Mouse (Mus musculus): Measurements from ENCODE around the gene Ptpn13. TPM values are rescaled to one million over a fixed set of nuclear protein-coding genes. Genes with fewer than 3 reads are reported as not detected.

The Ptpn13 gene
- polyA plus RNA-seq, 1 experiment, result 7.6 TPM

DNA sequence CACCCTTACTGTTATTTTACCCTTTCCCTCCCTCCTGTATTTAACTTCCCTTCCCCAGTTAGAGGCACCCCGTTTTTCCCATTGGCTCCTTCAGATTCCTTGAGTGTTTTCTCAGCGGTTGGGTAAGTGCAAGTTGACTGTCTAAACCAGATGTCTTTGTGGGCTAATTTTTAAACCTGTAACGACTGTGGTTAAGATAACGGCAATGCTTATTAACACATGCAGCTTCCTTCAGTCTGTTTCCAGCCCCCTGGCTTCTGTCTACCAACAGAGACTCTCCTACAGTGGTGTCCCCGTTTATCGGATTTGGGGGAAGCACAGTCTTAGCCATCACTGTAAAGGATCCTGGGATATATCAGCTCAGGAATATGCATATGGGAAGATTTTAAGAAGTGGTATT lies 35.9 kb downstream of the Ptpn13 start:
- 61% methylated on average over 6 of the region's 6 CpGs for WGBS

DNA sequence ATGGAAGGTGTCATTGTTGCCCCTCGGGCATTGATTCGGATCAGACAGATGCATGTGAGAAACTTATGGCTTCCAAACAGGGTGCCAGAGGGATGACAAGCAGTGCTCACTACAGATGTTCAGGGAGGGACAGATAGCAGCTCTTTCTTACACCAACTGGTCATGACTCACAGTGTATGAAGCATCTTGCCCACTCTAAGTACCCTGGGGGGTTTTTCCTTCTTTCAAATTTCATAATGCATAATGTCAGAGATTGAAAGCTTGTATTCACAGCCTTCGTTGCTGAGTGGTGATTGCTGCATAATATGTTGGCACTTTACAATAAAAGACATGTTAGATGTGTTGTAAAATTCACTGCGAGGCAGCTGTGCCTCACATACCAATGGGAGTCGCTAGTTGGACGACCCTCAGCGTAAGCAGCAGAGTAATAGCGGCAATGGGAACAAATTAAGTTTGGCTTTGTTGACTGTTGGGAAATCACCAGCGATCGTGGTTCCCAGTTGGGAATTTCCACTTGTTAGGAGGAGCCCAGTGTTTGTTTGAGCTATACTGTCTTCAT lies 38.7 kb downstream of the Ptpn13 start:
- H3K27ac ChIP-seq (ENCODE audit: control insufficient read depth, insufficient read depth, low read length), result no peak overlapping the region
- TF ChIP-seq POLR2A (IDR thresholded peaks at IDR 0.05; ENCODE audit: control insufficient read depth, extremely low read depth, insufficient read depth, low read length, poor library complexity) (no peak), CTCF (IDR thresholded peaks at IDR 0.05; ENCODE audit: borderline replicate concordance, control insufficient read depth, extremely low read depth, insufficient read depth, low read length, poor library complexity) (no peak)
- no peaks in the 10 kb centered on the region for H3K4me1 ChIP-seq (replicated peaks; ENCODE audit: control insufficient read depth, insufficient read depth, low read length)
- no peak overlapping the region for H3K4me3 ChIP-seq (ENCODE audit: control insufficient read depth, insufficient read depth, low read length)
- H3K36me3 ChIP-seq (ENCODE audit: control insufficient read depth, insufficient read depth, low read length), result no peaks in the 10 kb centered on the region
- 92% methylated on average over 10 of the region's 10 CpGs for WGBS
- DNase-seq, result no peak
- H3K27me3 ChIP-seq (ENCODE audit: control insufficient read depth, insufficient read depth, low read length), result no peaks in the 10 kb centered on the region

More for the DNA sequence above, 35.9 kb downstream of the Ptpn13 start:
- Histone ChIP-seq H3K4me1 (replicated peaks; ENCODE audit: control insufficient read depth, insufficient read depth, low read length) (no peaks in the 10 kb centered on the region), H3K27ac (ENCODE audit: control insufficient read depth, insufficient read depth, low read length) (no peak overlapping the region), H3K36me3 (ENCODE audit: control insufficient read depth, insufficient read depth, low read length) (no peaks in the 10 kb centered on the region), H3K27me3 (ENCODE audit: control insufficient read depth, insufficient read depth, low read length) (no peaks in the 10 kb centered on the region), H3K4me3 (ENCODE audit: control insufficient read depth, insufficient read depth, low read length) (no peak overlapping the region)
- no peak for DNase-seq
- no peak for TF ChIP-seq CTCF (IDR thresholded peaks at IDR 0.05; ENCODE audit: borderline replicate concordance, control insufficient read depth, extremely low read depth, insufficient read depth, low read length, poor library complexity)
- no peak for TF ChIP-seq POLR2A (IDR thresholded peaks at IDR 0.05; ENCODE audit: control insufficient read depth, extremely low read depth, insufficient read depth, low read length, poor library complexity)

DNA sequence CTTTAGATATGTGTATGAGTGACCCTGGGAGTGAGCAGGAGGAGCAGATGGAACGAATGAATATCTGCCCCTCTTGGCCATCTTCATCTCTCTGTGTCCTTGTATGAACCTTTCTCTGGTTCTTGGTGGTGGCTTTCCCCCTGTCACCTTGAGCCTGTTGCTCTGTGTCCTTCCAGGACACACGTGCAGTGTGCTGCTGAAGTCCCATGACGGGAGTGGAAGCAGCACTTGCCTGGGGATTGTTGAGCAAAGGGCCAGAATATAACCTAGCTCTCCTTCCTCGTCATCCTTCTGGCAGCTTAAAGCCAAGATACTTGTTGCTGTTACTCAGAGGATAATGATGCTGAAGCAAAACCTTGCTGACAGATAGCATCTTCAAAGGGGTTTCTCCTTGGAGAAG lies 39.3 kb downstream of the Ptpn13 start:
- Histone ChIP-seq H3K4me3 (ENCODE audit: control insufficient read depth, insufficient read depth, low read length) (no peak overlapping the region), H3K27ac (ENCODE audit: control insufficient read depth, insufficient read depth, low read length) (no peak overlapping the region), H3K36me3 (ENCODE audit: control insufficient read depth, insufficient read depth, low read length) (no peaks in the 10 kb centered on the region), H3K27me3 (ENCODE audit: control insufficient read depth, insufficient read depth, low read length) (no peaks in the 10 kb centered on the region), H3K4me1 (replicated peaks; ENCODE audit: control insufficient read depth, insufficient read depth, low read length) (no peaks in the 10 kb centered on the region)
- DNase-seq, result no peak
- no peak for TF ChIP-seq CTCF (IDR thresholded peaks at IDR 0.05; ENCODE audit: borderline replicate concordance, control insufficient read depth, extremely low read depth, insufficient read depth, low read length, poor library complexity)
- TF ChIP-seq POLR2A (IDR thresholded peaks at IDR 0.05; ENCODE audit: control insufficient read depth, extremely low read depth, insufficient read depth, low read length, poor library complexity), result no peak
- WGBS, result 89% methylated on average over 4 of the region's 4 CpGs

DNA sequence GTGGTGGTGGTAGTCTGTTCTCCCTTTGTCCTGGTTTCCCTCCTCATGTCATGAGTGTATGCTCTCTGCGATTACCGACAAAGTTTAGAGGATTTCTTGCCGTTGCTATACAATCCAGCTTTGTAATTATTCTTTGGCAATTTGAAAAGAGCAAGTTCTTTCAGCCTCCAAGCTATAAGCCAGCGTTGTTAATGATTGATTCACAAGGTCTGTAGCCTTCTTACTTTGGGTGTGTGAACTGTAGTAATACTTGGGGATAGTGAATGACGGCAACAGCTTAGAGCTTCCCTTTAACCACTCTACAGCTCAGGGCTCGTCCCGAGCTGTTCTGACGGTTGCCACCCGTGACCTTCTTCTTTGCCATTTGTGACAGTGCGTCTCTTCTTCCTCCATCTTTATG lies 39.8 kb downstream of the Ptpn13 start:
- Histone ChIP-seq H3K4me3 (ENCODE audit: control insufficient read depth, insufficient read depth, low read length) (no peak overlapping the region), H3K27me3 (ENCODE audit: control insufficient read depth, insufficient read depth, low read length) (no peaks in the 10 kb centered on the region), H3K4me1 (replicated peaks; ENCODE audit: control insufficient read depth, insufficient read depth, low read length) (no peaks in the 10 kb centered on the region), H3K27ac (ENCODE audit: control insufficient read depth, insufficient read depth, low read length) (no peak overlapping the region), H3K36me3 (ENCODE audit: control insufficient read depth, insufficient read depth, low read length) (no peaks in the 10 kb centered on the region)
- no peak for TF ChIP-seq CTCF (IDR thresholded peaks at IDR 0.05; ENCODE audit: borderline replicate concordance, control insufficient read depth, extremely low read depth, insufficient read depth, low read length, poor library complexity)
- TF ChIP-seq POLR2A (IDR thresholded peaks at IDR 0.05; ENCODE audit: control insufficient read depth, extremely low read depth, insufficient read depth, low read length, poor library complexity), result no peak
- 93% methylated on average over 10 of the region's 10 CpGs for WGBS
- DNase-seq, result no peak

DNA sequence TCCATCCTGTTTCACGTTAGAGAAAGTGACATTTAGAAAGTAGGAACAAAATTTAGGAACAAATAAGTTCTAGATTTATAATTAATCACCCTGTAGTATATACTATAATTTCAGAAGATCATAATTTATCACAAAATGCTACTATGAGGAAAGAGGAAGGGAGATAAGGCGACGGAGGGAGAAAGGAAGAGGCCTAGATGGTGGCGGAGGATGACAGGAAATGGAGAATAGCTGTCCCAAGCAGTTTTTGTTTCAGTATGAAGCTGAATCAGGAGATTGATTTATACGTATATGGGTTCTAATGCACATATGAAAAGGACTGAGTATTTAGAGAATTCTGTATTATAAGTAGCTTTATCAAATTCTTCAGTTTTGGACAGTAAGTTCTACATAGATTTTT lies 47.7 kb downstream of the Ptpn13 start:
- 33% methylated on average over 5 of the region's 5 CpGs for WGBS
- no peak for TF ChIP-seq POLR2A (IDR thresholded peaks at IDR 0.05; ENCODE audit: control insufficient read depth, extremely low read depth, insufficient read depth, low read length, poor library complexity)
- no peaks in the 10 kb centered on the region for H3K27me3 ChIP-seq (ENCODE audit: control insufficient read depth, insufficient read depth, low read length)
- H3K36me3 ChIP-seq (ENCODE audit: control insufficient read depth, insufficient read depth, low read length), result no peaks in the 10 kb centered on the region
- no peak overlapping the region for H3K4me3 ChIP-seq (ENCODE audit: control insufficient read depth, insufficient read depth, low read length)
- H3K27ac ChIP-seq (ENCODE audit: control insufficient read depth, insufficient read depth, low read length), result no peak overlapping the region
- H3K4me1 ChIP-seq (replicated peaks; ENCODE audit: control insufficient read depth, insufficient read depth, low read length), result no peaks in the 10 kb centered on the region
- no peak for DNase-seq

DNA sequence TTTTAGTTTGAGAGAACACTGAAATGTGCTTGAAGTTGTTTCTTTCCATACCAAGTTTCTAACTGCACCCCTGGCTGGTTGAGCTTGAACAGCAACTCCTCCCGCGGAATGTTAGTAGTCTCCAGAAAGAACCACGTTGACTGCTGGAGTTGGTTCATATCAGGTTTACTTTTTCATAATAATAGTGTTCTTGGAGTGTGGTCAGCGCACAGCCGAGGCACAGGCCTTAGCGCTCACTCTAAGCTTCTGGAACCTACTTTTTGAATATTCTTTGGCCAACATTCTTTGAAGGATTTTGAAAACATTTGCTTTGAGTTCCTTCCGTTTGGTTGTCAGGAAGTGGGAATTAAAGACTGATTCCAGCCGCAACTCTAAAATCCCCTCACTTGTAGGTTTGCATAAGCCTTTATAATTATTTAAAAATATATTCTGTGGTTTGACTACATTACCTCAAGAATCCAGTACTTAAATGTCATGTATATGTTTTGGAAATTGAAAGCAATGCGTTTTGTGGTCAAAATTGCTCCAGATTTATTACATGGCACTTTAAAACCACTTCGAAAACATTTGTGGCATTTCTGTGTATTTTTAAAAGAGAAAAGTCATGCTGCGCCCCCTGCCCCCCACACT lies 48.6 kb downstream of the Ptpn13 start:
- no peaks in the 10 kb centered on the region for H3K27me3 ChIP-seq (ENCODE audit: control insufficient read depth, insufficient read depth, low read length)
- no peak overlapping the region for H3K4me3 ChIP-seq (ENCODE audit: control insufficient read depth, insufficient read depth, low read length)
- H3K27ac ChIP-seq (ENCODE audit: control insufficient read depth, insufficient read depth, low read length), result no peak overlapping the region
- 87% methylated on average over 11 of the region's 11 CpGs for WGBS
- no peak for DNase-seq
- TF ChIP-seq POLR2A (IDR thresholded peaks at IDR 0.05; ENCODE audit: control insufficient read depth, extremely low read depth, insufficient read depth, low read length, poor library complexity) (no peak), CTCF (IDR thresholded peaks at IDR 0.05; ENCODE audit: borderline replicate concordance, control insufficient read depth, extremely low read depth, insufficient read depth, low read length, poor library complexity) (no peak)
- H3K36me3 ChIP-seq (ENCODE audit: control insufficient read depth, insufficient read depth, low read length), result no peaks in the 10 kb centered on the region
- no peaks in the 10 kb centered on the region for H3K4me1 ChIP-seq (replicated peaks; ENCODE audit: control insufficient read depth, insufficient read depth, low read length)

DNA sequence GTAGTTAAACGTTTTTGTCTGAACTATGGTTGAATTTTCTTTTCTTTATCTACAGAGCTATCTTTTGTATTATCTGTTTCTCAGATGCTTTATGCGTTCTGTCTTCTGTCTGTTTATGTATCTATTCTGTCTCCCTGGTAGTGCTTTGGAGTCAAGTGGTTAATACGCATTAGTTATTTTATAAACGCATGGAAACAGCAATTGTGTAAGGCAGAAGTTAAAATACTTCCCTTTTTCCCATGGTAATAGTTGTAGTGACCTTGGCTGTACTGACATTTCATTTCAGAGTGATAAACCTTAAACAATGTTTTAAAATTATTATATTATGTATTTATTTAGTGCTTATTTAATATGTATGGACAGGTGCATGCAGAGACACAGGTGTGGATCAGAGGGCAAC lies 49.3 kb downstream of the Ptpn13 start:
- Histone ChIP-seq H3K36me3 (ENCODE audit: control insufficient read depth, insufficient read depth, low read length) (no peaks in the 10 kb centered on the region), H3K27ac (ENCODE audit: control insufficient read depth, insufficient read depth, low read length) (no peak overlapping the region), H3K4me1 (replicated peaks; ENCODE audit: control insufficient read depth, insufficient read depth, low read length) (no peaks in the 10 kb centered on the region), H3K27me3 (ENCODE audit: control insufficient read depth, insufficient read depth, low read length) (no peaks in the 10 kb centered on the region), H3K4me3 (ENCODE audit: control insufficient read depth, insufficient read depth, low read length) (no peak overlapping the region)
- no peak for DNase-seq
- 73% methylated on average over 4 of the region's 4 CpGs for WGBS
- TF ChIP-seq POLR2A (IDR thresholded peaks at IDR 0.05; ENCODE audit: control insufficient read depth, extremely low read depth, insufficient read depth, low read length, poor library complexity) (no peak), CTCF (IDR thresholded peaks at IDR 0.05; ENCODE audit: borderline replicate concordance, control insufficient read depth, extremely low read depth, insufficient read depth, low read length, poor library complexity) (no peak)

All from thymus, adult 2 months (tissue).